Mouse (Mus musculus) G1E (cell line): Measurements from ENCODE around the gene Tmem100.

ENCODE experiments used
- CTCF ChIP-seq: IDR thresholded peaks from 2 replicates; pipeline ENCODE4 v1.5.1; 2012; ENCODE audit warnings: low read depth, low read length, inconsistent platforms, mixed read lengths
- TAL1 ChIP-seq: conservative IDR thresholded peaks from 2 replicates; pipeline ENCODE4 v1.6.1; 2012; ENCODE audit warnings: low read depth, low read length, inconsistent platforms, mixed read lengths

- TF ChIP-seq TAL1 (no peak), CTCF (no peak)
These were observed 26.9 kb downstream of the Tmem100 start for GRCm38 (mm10) chr11:90057070-90057469.
